In genomic region chr17:86617570-86618237, GRCm38 (mm10) we compare ENCODE assay signal across 11 mouse cellular contexts.
DNase-seq lines count a peak whose midpoint lies in the region; ATAC-seq and TF ChIP-seq lines count a peak whose summit lies in the region.
"Had no signal": no experiment of that assay in that cellular context is flagged by ENCODE, and none has a peak within 500 bp of the region (broad histone marks: within the 10 kb centered on the region; RNA-seq: fewer than 3 reads in every experiment).

No protein-coding gene starts in this region.

- intact Hi-C loops in heart, adult 2 months (cut with DNase I), result loop anchor here (5.0 kb wide), 1 partner anchor 80 kb away; no protein-coding TSS in a partner anchor

- no peak overlapping the region for H3K4me2 ChIP-seq in hindbrain, embryonic 15.5 days
- no peak overlapping the region for H3K4me2 ChIP-seq in hindbrain, embryonic 11.5 days (replicated peaks; ENCODE audit: low read depth, low read length)
- no peak overlapping the region for H3K4me2 ChIP-seq in kidney, embryonic 15.5 days

- peaks cover 9% of the 10 kb centered on the region; the same call in 1 of the 2 replicates for H3K4me1 ChIP-seq in hindbrain, embryonic 15.5 days (replicated peaks)
- no peaks in the 10 kb centered on the region for H3K4me1 ChIP-seq in hindbrain, embryonic 11.5 days (replicated peaks; ENCODE audit: control insufficient read depth, insufficient read depth, low read length)
- H3K4me1 ChIP-seq in heart, adult 2 months (ENCODE audit: control insufficient read depth, insufficient read depth, low read length), result peaks cover 23% of the 10 kb centered on the region
- peaks cover 21% of the 10 kb centered on the region for H3K4me1 ChIP-seq in kidney, embryonic 15.5 days

- no peaks in the 10 kb centered on the region for H3K27me3 ChIP-seq in hindbrain, embryonic 15.5 days
- H3K27me3 ChIP-seq in hindbrain, embryonic 11.5 days (ENCODE audit: control insufficient read depth, insufficient read depth, low read length), result no peaks in the 10 kb centered on the region
- no peaks in the 10 kb centered on the region for H3K27me3 ChIP-seq in heart, adult 2 months (ENCODE audit: control insufficient read depth, insufficient read depth, low read length)
- H3K27me3 ChIP-seq in kidney, embryonic 15.5 days, result no peaks in the 10 kb centered on the region

- TF ChIP-seq EP300 in heart, adult 2 months (IDR thresholded peaks at IDR 0.05; ENCODE audit: insufficient read depth, low read depth, low read length), result no peak

- peak overlapping the region; percentile 38; the same call in 1 of the 2 replicates for H3K27ac ChIP-seq in hindbrain, embryonic 15.5 days (replicated peaks)
- no peak overlapping the region for H3K27ac ChIP-seq in hindbrain, embryonic 11.5 days (ENCODE audit: low read depth, low read length)
- peak overlapping the region; percentile 73 for H3K27ac ChIP-seq in heart, adult 2 months
- peak overlapping the region; percentile 76 for H3K27ac ChIP-seq in kidney, embryonic 15.5 days

- ATAC-seq in hindbrain, embryonic 15.5 days (ENCODE audit: low FRiP score, low read depth), result no peak
- no peak for ATAC-seq in hindbrain, embryonic 11.5 days (ENCODE audit: low FRiP score)
- 0 out of 2 replicates have a peak, but pooled peaks have one; percentile 43 for ATAC-seq in kidney, embryonic 15.5 days (replicated peaks; ENCODE audit: low FRiP score)
- ATAC-seq in erythroid progenitor cell, adult 5-6 weeks (replicated peaks; ENCODE audit: low FRiP score, poor library complexity, severe bottlenecking), result no peak
- ATAC-seq: activated CD4-positive, CD25-positive, alpha-beta regulatory T cell, adult 4 months; intestine, embryonic 16.5 days had no signal

- no peak overlapping the region for H3K9ac ChIP-seq in hindbrain, embryonic 15.5 days
- no peak overlapping the region for H3K9ac ChIP-seq in hindbrain, embryonic 11.5 days (ENCODE audit: low read depth, low read length)
- H3K9ac ChIP-seq in heart, adult 2 months (ENCODE audit: low read depth, low read length), result no peak overlapping the region
- H3K9ac ChIP-seq in kidney, embryonic 15.5 days, result no peak overlapping the region

- no peak for TF ChIP-seq POLR2A in heart, adult 2 months (IDR thresholded peaks at IDR 0.05; ENCODE audit: insufficient read depth, low read depth, low read length)

- H3K36me3 ChIP-seq in hindbrain, embryonic 15.5 days, result no peaks in the 10 kb centered on the region
- H3K36me3 ChIP-seq in hindbrain, embryonic 11.5 days (ENCODE audit: control insufficient read depth, insufficient read depth, low read length), result no peaks in the 10 kb centered on the region
- H3K36me3 ChIP-seq in heart, adult 2 months (ENCODE audit: control insufficient read depth, insufficient read depth, low read length), result no peaks in the 10 kb centered on the region
- no peaks in the 10 kb centered on the region; the same call in 1 of the 2 replicates for H3K36me3 ChIP-seq in kidney, embryonic 15.5 days

- no peak overlapping the region for H3K4me3 ChIP-seq in hindbrain, embryonic 15.5 days
- H3K4me3 ChIP-seq in hindbrain, embryonic 11.5 days (ENCODE audit: low read depth, low read length), result no peak overlapping the region
- H3K4me3 ChIP-seq in heart, adult 2 months, result no peak overlapping the region
- no peak overlapping the region for H3K4me3 ChIP-seq in kidney, embryonic 15.5 days (replicated peaks)

- no peak for DNase-seq in hindbrain, embryonic 11.5 days (ENCODE audit: low spot score)
- peak; percentile 35 for DNase-seq in adipocyte (ENCODE audit: low spot score)
- peak; percentile 55 to 64 for DNase-seq in heart, adult 2 months
- DNase-seq in c-Kit-positive CD71-positive TER-119-positive erythroid progenitor cells, embryonic 14.5 days (ENCODE audit: low spot score), result no peak
- DNase-seq in spleen, postnatal 4 days (ENCODE audit: low spot score in 2 of 2), result no peak
- DNase-seq: cerebellum, adult 9-11 months had no signal

- H3K9me3 ChIP-seq in hindbrain, embryonic 15.5 days, result no peaks in the 10 kb centered on the region
- no peaks in the 10 kb centered on the region for H3K9me3 ChIP-seq in hindbrain, embryonic 11.5 days (ENCODE audit: control insufficient read depth, low read length)
- no peaks in the 10 kb centered on the region for H3K9me3 ChIP-seq in kidney, embryonic 15.5 days (replicated peaks)

- 81% methylated on average over 3 of the region's 3 CpGs for WGBS in hindbrain, embryonic 15.5 days
- 67% methylated on average over 3 of the region's 3 CpGs for WGBS in hindbrain, embryonic 11.5 days
- WGBS in heart, adult 2 months, result 24% methylated on average over 3 of the region's 3 CpGs
- 39% methylated on average over 3 of the region's 3 CpGs for WGBS in kidney, embryonic 15.5 days

- TF ChIP-seq CTCF in heart, adult 2 months (IDR thresholded peaks at IDR 0.05), result no peak

- H3K79me2 ChIP-seq in heart, adult 2 months (replicated peaks; ENCODE audit: control insufficient read depth, insufficient read depth, low read length), result no peaks in the 10 kb centered on the region

Comparison
In these comparisons a context has a peak if more than half of its experiments do, and no peak if none do; other contexts are left out.
1. DNase-seq: peak in adipocyte (single experiment) and heart, adult 2 months (2 of 2); none in hindbrain, embryonic 11.5 days (single experiment), c-Kit-positive CD71-positive TER-119-positive erythroid progenitor cells, embryonic 14.5 days (single experiment) and spleen, postnatal 4 days (0 of 2).